Mouse (Mus musculus) forebrain, embryonic 13.5 days (tissue): ENCODE data around the gene Il17c. TPM values are rescaled to one million over a fixed set of nuclear protein-coding genes. Genes with fewer than 3 reads are reported as not detected.

ENCODE experiments used
- ATAC-seq: fragments of 200-750 bp; cut with Nextera tagmentation; 2 replicates; pipeline ENCODE4 v1.8.0; 2017
- H3K27ac ChIP-seq: fragments of 300-500 bp; sonication (generic); 2 replicates; pipeline ENCODE4 v1.5.1; 2015; ENCODE audit warnings: inconsistent platforms, mild to moderate bottlenecking, moderate library complexity
- H3K27me3 ChIP-seq: fragments of 300-500 bp; sonication (generic); 2 replicates; pipeline ENCODE4 v1.6.1; 2015; ENCODE audit warnings: mild to moderate bottlenecking, inconsistent platforms
- H3K36me3 ChIP-seq: fragments of 300-500 bp; sonication (generic); 2 replicates; pipeline ENCODE4 v1.6.1; 2015; ENCODE audit warnings: mild to moderate bottlenecking, inconsistent platforms; ENCODE audit not compliant: poor library complexity, severe bottlenecking
- H3K4me1 ChIP-seq: fragments of 300-500 bp; sonication (generic); 2 replicates; pipeline ENCODE4 v1.6.1; 2015; ENCODE audit warnings: inconsistent platforms
- H3K4me2 ChIP-seq: fragments of 300-500 bp; sonication (generic); 2 replicates; pipeline ENCODE4 v1.6.1; 2015; ENCODE audit warnings: inconsistent platforms, mild to moderate bottlenecking, moderate library complexity
- H3K4me3 ChIP-seq: fragments of 300-500 bp; sonication (generic); 2 replicates; pipeline ENCODE4 v1.5.1; 2015; ENCODE audit warnings: mild to moderate bottlenecking, inconsistent platforms
- H3K9ac ChIP-seq: fragments of 300-500 bp; sonication (generic); 2 replicates; pipeline ENCODE4 v1.6.1; 2015; ENCODE audit warnings: mild to moderate bottlenecking, inconsistent platforms
- H3K9me3 ChIP-seq: fragments of 300-500 bp; sonication (generic); replicated peaks from 2 replicates; pipeline ENCODE4 v1.6.1; 2016; ENCODE audit warnings: inconsistent platforms
- WGBS: fragments of 180-500 bp; shearing (Covaris S2); methylation state at CpG from one replicate; pipeline ENCODE4 v1.1.7; 2015; 5-methylcytosine and 5-hydroxymethylcytosine counted together
- polyA plus RNA-seq: library from polyadenylated mRNA; unstranded; fragments of >200 nt; fragmentation: Nextera tagmentation; extraction: Ambion mirVana; gene quantifications from 2 replicates; pipeline ENCODE4 v1.2.1, GENCODE M21; 2015

The Il17c gene
- polyA plus RNA-seq, 1 experiment from 2014 or later = not detected

DNA sequence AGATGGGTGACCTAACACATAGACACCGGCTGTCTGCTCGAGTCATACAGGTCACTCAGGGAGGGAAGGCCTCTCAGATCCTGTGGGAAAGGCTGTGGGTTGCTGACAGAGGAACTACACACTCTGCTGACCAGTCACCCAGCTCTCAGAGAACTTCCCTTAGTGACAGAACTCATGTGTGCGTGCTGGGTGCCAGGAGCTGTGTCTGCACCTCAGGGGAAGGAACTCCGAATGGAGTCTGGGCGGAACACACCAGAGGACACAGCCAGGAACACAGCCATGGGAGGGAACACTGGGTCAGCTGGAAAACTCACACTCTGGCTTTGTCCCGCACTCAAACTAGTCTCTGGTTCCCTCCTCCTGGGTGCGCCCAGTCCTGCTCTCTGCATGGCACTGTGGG lies 14.1 kb upstream of the Il17c start:
- Histone ChIP-seq H3K36me3 (peaks cover 99% of the 10 kb centered on the region), H3K27me3 (no peaks in the 10 kb centered on the region), H3K4me1 (no peaks in the 10 kb centered on the region), H3K9me3 (no peaks in the 10 kb centered on the region), H3K4me2 (no peak overlapping the region), H3K4me3 (no peak overlapping the region), H3K27ac (no peak overlapping the region), H3K9ac (no peak overlapping the region)
- no peak for ATAC-seq
- WGBS = 95% methylated on average over 7 of the region's 7 CpGs

DNA sequence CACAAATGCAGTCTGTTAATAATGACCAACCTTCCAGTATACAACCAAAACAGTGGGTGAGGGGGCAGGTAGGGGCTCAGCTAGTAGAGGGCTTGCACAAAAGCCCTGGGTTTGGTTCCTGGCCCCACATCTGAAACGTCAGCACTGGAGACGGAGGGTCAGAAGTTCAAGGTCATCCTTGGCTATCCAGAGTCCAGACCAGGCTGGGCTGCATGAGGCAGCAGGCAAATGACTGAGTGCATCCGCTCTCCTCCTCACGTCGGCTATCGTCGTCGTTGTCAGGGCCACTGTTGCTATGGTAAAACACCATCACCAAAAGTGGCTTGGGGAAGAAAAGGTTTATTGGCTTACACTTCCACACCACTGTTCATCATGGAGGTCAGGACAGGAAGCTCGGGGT lies 7.5 kb upstream of the Il17c start:
- 86% methylated on average over 9 of the region's 9 CpGs for WGBS
- Histone ChIP-seq H3K36me3 (peaks cover 98% of the 10 kb centered on the region), H3K4me1 (no peaks in the 10 kb centered on the region), H3K27me3 (no peaks in the 10 kb centered on the region), H3K4me2 (no peak overlapping the region), H3K4me3 (no peak overlapping the region), H3K9me3 (no peaks in the 10 kb centered on the region), H3K27ac (no peak overlapping the region), H3K9ac (no peak overlapping the region)
- ATAC-seq = no peak

DNA sequence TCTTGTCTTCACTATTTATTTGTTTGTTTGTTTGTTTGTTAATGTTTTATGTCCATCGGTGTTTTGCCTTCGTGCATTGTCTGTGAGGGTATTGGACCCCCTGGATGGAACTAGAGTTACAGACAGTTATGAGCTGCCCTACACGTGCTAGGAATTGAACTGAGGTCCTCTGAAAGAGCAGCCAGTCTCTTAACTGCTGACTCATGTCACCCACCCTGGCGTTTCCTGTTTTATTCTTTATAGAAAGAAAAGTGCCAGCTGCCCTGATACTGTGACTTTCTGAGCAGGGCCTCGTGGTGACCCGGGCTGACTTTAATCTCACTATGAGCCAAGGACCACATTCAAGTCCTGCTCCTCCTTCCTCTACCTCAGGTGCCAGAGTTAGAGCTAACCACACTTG lies 6.3 kb upstream of the Il17c start:
- Histone ChIP-seq H3K4me2 (no peak overlapping the region), H3K4me3 (no peak overlapping the region), H3K27ac (no peak overlapping the region), H3K9me3 (no peaks in the 10 kb centered on the region), H3K4me1 (no peaks in the 10 kb centered on the region), H3K9ac (no peak overlapping the region), H3K36me3 (peaks cover 90% of the 10 kb centered on the region), H3K27me3 (no peaks in the 10 kb centered on the region)
- ATAC-seq = no peak
- 90% methylated on average over 6 of the region's 6 CpGs for WGBS

DNA sequence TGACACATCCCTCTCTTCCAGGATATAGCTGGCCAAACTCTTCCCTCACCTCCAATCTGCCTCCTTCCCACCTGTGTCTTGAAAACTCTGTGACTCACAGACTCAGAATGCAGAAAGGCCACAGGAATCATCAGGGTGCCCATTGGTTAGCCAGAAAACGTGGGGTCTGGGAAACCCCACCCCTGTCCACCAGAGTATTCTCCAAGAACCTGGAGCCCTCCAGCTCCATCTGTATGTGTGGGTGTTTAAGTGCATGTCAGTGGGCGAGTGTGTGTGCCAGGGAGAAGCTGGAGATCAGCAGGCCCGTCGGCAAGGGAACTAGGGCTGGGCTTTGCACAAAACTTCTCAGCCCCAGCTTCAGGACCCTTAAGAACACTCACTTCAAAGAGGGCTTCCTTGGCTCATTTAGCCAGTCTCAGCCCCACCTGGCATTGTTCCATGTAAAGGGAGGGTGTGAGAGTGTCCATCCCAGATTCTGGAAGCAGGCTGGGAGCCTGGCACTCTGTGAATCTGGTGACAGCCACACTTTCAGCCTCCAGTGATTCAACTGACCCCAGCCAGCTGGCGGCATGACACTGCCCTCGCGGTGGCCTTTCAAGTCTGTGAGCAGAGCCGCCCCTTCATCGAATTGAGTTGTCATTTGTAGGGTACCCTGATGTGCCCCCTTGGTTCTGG lies 1.8 kb upstream of the Il17c start:
- H3K4me1 ChIP-seq = no peaks in the 10 kb centered on the region
- no peak for ATAC-seq
- no peaks in the 10 kb centered on the region for H3K9me3 ChIP-seq
- H3K36me3 ChIP-seq = peaks cover 45% of the 10 kb centered on the region
- no peak overlapping the region for H3K4me3 ChIP-seq
- no peaks in the 10 kb centered on the region for H3K27me3 ChIP-seq
- 0 out of 2 replicates have a peak overlapping the region, but pooled peaks have one; percentile 10 for H3K27ac ChIP-seq
- no peak overlapping the region for H3K4me2 ChIP-seq
- H3K9ac ChIP-seq = no peak overlapping the region
- 70% methylated on average over 9 of the region's 9 CpGs for WGBS

GRCm38 (mm10) chr8:122423217-122423616 lies 1.4 kb downstream of the Il17c start:
- peaks cover 15% of the 10 kb centered on the region for H3K36me3 ChIP-seq
- 90% methylated on average over 24 of the region's 24 CpGs for WGBS
- ATAC-seq = no peak
- H3K9ac ChIP-seq = no peak overlapping the region
- no peak overlapping the region for H3K4me3 ChIP-seq
- no peaks in the 10 kb centered on the region for H3K27me3 ChIP-seq
- H3K27ac ChIP-seq = no peak overlapping the region
- H3K9me3 ChIP-seq = no peaks in the 10 kb centered on the region
- no peaks in the 10 kb centered on the region for H3K4me1 ChIP-seq
- no peak overlapping the region for H3K4me2 ChIP-seq

DNA sequence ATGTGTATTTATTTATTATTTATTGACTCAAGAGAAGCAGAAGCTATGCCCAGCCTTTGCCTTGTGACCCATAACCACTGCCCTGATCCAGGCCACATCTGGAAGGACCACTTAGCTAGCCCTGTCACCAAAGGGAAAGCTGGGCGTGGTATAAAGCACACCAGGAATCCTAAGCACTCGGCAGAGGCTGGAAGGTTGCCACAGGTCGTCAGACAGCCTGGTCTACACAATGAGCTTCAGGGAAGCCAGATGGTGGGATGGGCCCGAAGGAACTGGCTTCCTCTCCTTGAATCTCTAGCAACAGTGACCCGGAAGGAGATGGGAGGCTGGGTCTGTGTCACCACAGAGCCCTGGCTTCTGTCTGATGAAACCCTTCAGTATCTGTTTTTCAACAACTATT lies 1.8 kb downstream of the Il17c start:
- H3K4me2 ChIP-seq = no peak overlapping the region
- ATAC-seq = no peak
- WGBS = 58% methylated on average over 5 of the region's 5 CpGs
- H3K9ac ChIP-seq = no peak overlapping the region
- no peaks in the 10 kb centered on the region for H3K4me1 ChIP-seq
- no peaks in the 10 kb centered on the region for H3K9me3 ChIP-seq
- H3K27me3 ChIP-seq = no peaks in the 10 kb centered on the region
- H3K4me3 ChIP-seq = no peak overlapping the region
- peaks cover 10% of the 10 kb centered on the region for H3K36me3 ChIP-seq
- H3K27ac ChIP-seq = no peak overlapping the region; the same call in 1 of the 2 replicates

- no peak for ATAC-seq
- no peaks in the 10 kb centered on the region for H3K9me3 ChIP-seq
- H3K27me3 ChIP-seq = no peaks in the 10 kb centered on the region
- H3K27ac ChIP-seq = no peak overlapping the region
- no peak overlapping the region for H3K4me3 ChIP-seq
- no peak overlapping the region for H3K9ac ChIP-seq
- WGBS = 87% methylated on average over 9 of the region's 9 CpGs
- no peaks in the 10 kb centered on the region for H3K4me1 ChIP-seq
- no peak overlapping the region for H3K4me2 ChIP-seq
- no peaks in the 10 kb centered on the region for H3K36me3 ChIP-seq
Measured at GRCm38 (mm10) chr8:122426145-122426544, 4.3 kb downstream of the Il17c start.

- ATAC-seq = no peak
- Histone ChIP-seq H3K27ac (no peak overlapping the region), H3K9me3 (no peaks in the 10 kb centered on the region), H3K36me3 (no peaks in the 10 kb centered on the region), H3K4me1 (peaks cover 10% of the 10 kb centered on the region), H3K4me3 (no peak overlapping the region), H3K9ac (no peak overlapping the region), H3K27me3 (no peaks in the 10 kb centered on the region; the same call in 1 of the 2 replicates), H3K4me2 (no peak overlapping the region)
- WGBS = 91% methylated on average over 7 of the region's 7 CpGs
Measured at GRCm38 (mm10) chr8:122427607-122428006, 5.8 kb downstream of the Il17c start.

GRCm38 (mm10) chr8:122428163-122428562 lies 6.3 kb downstream of the Il17c start:
- no peak for ATAC-seq
- Histone ChIP-seq H3K4me3 (no peak overlapping the region), H3K27ac (no peak overlapping the region), H3K36me3 (no peaks in the 10 kb centered on the region), H3K4me1 (peaks cover 16% of the 10 kb centered on the region), H3K9ac (no peak overlapping the region), H3K9me3 (no peaks in the 10 kb centered on the region), H3K27me3 (no peaks in the 10 kb centered on the region; the same call in 1 of the 2 replicates), H3K4me2 (no peak overlapping the region)
- WGBS = 91% methylated on average over 9 of the region's 9 CpGs

- Histone ChIP-seq H3K27ac (no peak overlapping the region), H3K4me2 (no peak overlapping the region), H3K4me1 (peaks cover 16% of the 10 kb centered on the region), H3K9me3 (peaks cover under 1% of the 10 kb centered on the region; the same call in 1 of the 2 replicates), H3K27me3 (no peaks in the 10 kb centered on the region; the same call in 1 of the 2 replicates), H3K36me3 (peaks cover 19% of the 10 kb centered on the region), H3K9ac (no peak overlapping the region; the same call in 1 of the 2 replicates), H3K4me3 (no peak overlapping the region)
- no peak for ATAC-seq
- WGBS = 89% methylated on average over 10 of the region's 10 CpGs
Measured at GRCm38 (mm10) chr8:122430058-122430636, 8.3 kb downstream of the Il17c start.

DNA sequence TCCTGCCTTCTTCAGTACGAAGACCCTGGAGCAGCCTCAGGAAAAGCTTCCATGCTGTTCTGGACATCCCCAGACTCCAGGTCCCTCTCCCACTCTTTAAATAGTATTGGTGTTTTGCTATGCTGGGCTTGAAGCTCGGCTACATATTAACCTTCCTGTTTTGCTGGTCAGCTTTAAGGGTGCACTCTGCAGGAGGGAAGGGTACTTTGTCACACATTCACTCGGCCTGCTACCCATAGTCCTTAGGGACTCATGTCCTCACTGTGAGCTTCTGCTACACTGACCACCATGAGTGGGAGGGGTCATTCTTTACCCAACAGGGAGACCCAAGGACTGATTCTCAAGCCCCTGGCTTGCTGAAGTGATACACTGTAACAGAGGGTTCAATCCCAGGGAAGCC lies 8.8 kb downstream of the Il17c start:
- 84% methylated on average over 3 of the region's 3 CpGs for WGBS

DNA sequence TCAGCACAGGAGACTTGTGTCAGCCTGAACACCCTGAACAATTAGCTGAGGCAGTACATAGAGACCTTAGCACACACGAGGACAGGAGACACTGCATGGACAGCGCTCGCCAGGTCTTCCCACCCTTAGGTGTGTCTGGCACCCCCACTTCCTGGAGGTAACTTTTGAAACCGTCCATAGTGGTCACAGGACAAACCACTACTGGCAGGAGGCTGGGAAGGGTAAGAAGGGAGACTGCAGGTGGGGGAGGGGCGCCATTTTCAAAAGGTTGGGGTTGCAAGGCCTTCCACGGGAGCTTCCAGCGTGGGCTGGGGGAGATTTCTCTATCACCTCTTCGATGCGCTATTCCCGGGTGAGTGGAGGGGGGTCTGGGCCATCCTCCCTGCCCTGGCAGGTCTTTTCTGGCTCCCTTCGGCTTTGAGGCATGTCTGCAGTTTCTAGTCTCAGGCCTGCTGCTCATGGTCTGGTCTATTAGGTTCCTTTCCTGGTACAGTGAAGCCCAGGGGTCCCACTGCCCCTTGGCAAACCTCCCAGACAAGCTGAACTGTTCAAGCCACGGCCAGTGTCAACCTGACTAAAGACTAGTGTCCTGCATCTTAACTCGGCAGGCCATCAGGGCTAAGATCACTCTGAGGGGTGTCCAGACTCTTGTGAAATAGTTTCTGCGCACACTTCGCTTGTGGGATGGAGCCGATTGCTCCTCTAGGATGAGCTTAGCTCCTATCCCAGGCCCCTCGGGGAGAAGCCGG lies 10.0 kb downstream of the Il17c start:
- Histone ChIP-seq H3K36me3 (peaks cover 36% of the 10 kb centered on the region), H3K4me3 (peak overlapping the region; percentile 40), H3K9me3 (peaks cover 5% of the 10 kb centered on the region; the same call in 1 of the 2 replicates), H3K27ac (no peak overlapping the region), H3K4me1 (peaks cover 16% of the 10 kb centered on the region), H3K9ac (peak overlapping the region; percentile 64), H3K27me3 (no peaks in the 10 kb centered on the region; the same call in 1 of the 2 replicates), H3K4me2 (peak overlapping the region; percentile 77)
- ATAC-seq = no peak
- 35% methylated on average over 18 of the region's 18 CpGs for WGBS

More for the DNA sequence above, 8.8 kb downstream of the Il17c start:
- Histone ChIP-seq H3K4me3 (no peak overlapping the region), H3K4me2 (no peak overlapping the region), H3K27ac (no peak overlapping the region), H3K27me3 (no peaks in the 10 kb centered on the region; the same call in 1 of the 2 replicates), H3K4me1 (peaks cover 16% of the 10 kb centered on the region), H3K9me3 (peaks cover 5% of the 10 kb centered on the region; the same call in 1 of the 2 replicates), H3K36me3 (peaks cover 24% of the 10 kb centered on the region), H3K9ac (no peak overlapping the region)
- no peak for ATAC-seq
